Mouse (Mus musculus): Measurements from ENCODE around the gene Tnni3. TPM values are rescaled to one million over a fixed set of nuclear protein-coding genes. Genes with fewer than 3 reads are reported as not detected.
"Not testable (repeated sequence)": the region's sequence is repeated elsewhere in the genome, so short reads cannot be mapped to it uniquely, and the experiment has no call there.

Tnni3 gene
- polyA plus RNA-seq, 1 experiment = 13.3 TPM

DNA sequence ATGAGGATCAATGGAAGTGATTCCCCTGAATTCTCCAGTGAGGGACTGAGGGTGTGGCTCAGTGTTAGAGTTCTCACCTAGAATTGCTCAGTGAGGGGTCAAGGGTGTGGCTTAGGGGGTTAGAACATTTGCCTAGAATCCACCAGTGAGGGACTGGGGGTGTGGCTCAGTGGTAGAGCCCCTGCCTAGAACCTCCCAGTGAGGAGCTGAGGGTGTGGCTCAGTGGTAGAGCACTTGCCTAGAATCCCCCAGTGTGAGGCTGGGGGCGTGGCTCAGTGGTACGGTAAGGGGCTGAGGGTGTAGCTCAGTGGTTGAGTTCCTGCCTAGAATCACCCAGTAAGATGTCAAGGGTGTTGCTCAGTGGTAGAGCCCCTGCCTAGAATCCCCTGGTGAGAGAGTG, 15.0 kb upstream of the Tnni3 start:
- no peak for TF ChIP-seq CEBPB (IDR thresholded peaks at IDR 0.05; ENCODE audit: insufficient read depth, poor library complexity, severe bottlenecking)
- no peak for TF ChIP-seq POLR2A (IDR thresholded peaks at IDR 0.05; ENCODE audit: insufficient read length, low read depth)
- TF ChIP-seq USF1 (IDR thresholded peaks at IDR 0.05; ENCODE audit: low read depth) = no peak
- TF ChIP-seq POLR2AphosphoS2 (IDR thresholded peaks at IDR 0.05; ENCODE audit: insufficient read length, low read depth) = no peak
- no peak for TF ChIP-seq TCF12 (IDR thresholded peaks at IDR 0.05; ENCODE audit: insufficient read depth, poor library complexity, severe bottlenecking)
- no peak for TF ChIP-seq MAX (IDR thresholded peaks at IDR 0.05; ENCODE audit: low read depth)
- no peak for TF ChIP-seq MYOG (IDR thresholded peaks at IDR 0.05; ENCODE audit: control insufficient read depth in 1 of 3, insufficient read depth in 1 of 3, insufficient read length in 2 of 3, low read depth in 2 of 3)
- TF ChIP-seq TCF3 (IDR thresholded peaks at IDR 0.05; ENCODE audit: insufficient read length, low read depth) = no peak
- TF ChIP-seq SRF (IDR thresholded peaks at IDR 0.05; ENCODE audit: control insufficient read depth, insufficient read length, low read depth) = no peak
- no peak for TF ChIP-seq MYOD1 (IDR thresholded peaks at IDR 0.05; ENCODE audit: control insufficient read depth in 1 of 3, insufficient read length in 2 of 3, low read depth in 2 of 3)
- no peak for TF ChIP-seq REST (IDR thresholded peaks at IDR 0.05; ENCODE audit: insufficient read depth, insufficient read length)
- no peak for TF ChIP-seq E2F4 (IDR thresholded peaks at IDR 0.05; ENCODE audit: insufficient read depth)
- Histone ChIP-seq H3K79me2 (ENCODE audit: control insufficient read depth, insufficient read depth) (no peaks in the 10 kb centered on the region), H3K36me3 (ENCODE audit: control insufficient read depth, insufficient read depth) (no peaks in the 10 kb centered on the region), H3ac (ENCODE audit: control insufficient read depth, insufficient read length) (no peak overlapping the region), H3K27me3 (ENCODE audit: control insufficient read depth, insufficient read depth, insufficient read length) (peaks cover 10% of the 10 kb centered on the region), H3K4me3 (no peak overlapping the region), H3K4me2 (ENCODE audit: low read depth) (no peak overlapping the region)

DNA sequence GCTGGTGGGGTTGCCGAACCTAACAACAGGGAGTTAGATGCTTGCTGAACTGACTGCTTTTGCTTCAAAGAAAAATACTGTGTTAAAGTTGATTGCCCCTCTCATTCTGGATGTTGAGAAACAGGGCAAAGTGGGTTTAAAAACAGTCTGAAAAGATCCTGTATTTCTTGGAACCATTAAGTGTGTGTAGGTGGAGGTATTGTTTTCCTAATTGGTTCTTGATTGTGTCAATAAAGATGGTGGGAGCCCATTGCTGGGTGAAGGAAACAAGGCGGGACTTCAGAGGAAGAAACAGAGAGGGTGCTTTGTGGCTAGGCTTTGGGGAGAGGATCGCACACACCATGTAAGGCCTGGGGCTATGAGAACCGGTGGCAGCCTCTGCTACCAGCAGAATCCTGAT, 13.2 kb upstream of the Tnni3 start:
- no peaks in the 10 kb centered on the region for H3K36me3 ChIP-seq (ENCODE audit: control insufficient read depth, insufficient read depth)
- H3K4me2 ChIP-seq (ENCODE audit: low read depth) = no peak overlapping the region
- H3K79me2 ChIP-seq (ENCODE audit: control insufficient read depth, insufficient read depth) = no peaks in the 10 kb centered on the region
- TF ChIP-seq POLR2A (IDR thresholded peaks at IDR 0.05; ENCODE audit: insufficient read length, low read depth) (no peak), SRF (IDR thresholded peaks at IDR 0.05; ENCODE audit: control insufficient read depth, insufficient read length, low read depth) (no peak), USF1 (IDR thresholded peaks at IDR 0.05; ENCODE audit: low read depth) (no peak), CEBPB (IDR thresholded peaks at IDR 0.05; ENCODE audit: insufficient read depth, poor library complexity, severe bottlenecking) (no peak), E2F4 (IDR thresholded peaks at IDR 0.05; ENCODE audit: insufficient read depth) (no peak), REST (IDR thresholded peaks at IDR 0.05; ENCODE audit: insufficient read depth, insufficient read length) (no peak), TCF12 (IDR thresholded peaks at IDR 0.05; ENCODE audit: insufficient read depth, poor library complexity, severe bottlenecking) (no peak), MYOG (IDR thresholded peaks at IDR 0.05; ENCODE audit: control insufficient read depth in 1 of 3, insufficient read depth in 1 of 3, insufficient read length in 2 of 3, low read depth in 2 of 3) (no peak), TCF3 (IDR thresholded peaks at IDR 0.05; ENCODE audit: insufficient read length, low read depth) (no peak), MYOD1 (IDR thresholded peaks at IDR 0.05; ENCODE audit: control insufficient read depth in 1 of 3, insufficient read length in 2 of 3, low read depth in 2 of 3) (no peak), MAX (IDR thresholded peaks at IDR 0.05; ENCODE audit: low read depth) (no peak), POLR2AphosphoS2 (IDR thresholded peaks at IDR 0.05; ENCODE audit: insufficient read length, low read depth) (no peak)
- H3K27me3 ChIP-seq (ENCODE audit: control insufficient read depth, insufficient read depth, insufficient read length) = peaks cover under 1% of the 10 kb centered on the region
- no peak overlapping the region for H3ac ChIP-seq (ENCODE audit: control insufficient read depth, insufficient read length)
- H3K4me3 ChIP-seq = no peak overlapping the region

DNA sequence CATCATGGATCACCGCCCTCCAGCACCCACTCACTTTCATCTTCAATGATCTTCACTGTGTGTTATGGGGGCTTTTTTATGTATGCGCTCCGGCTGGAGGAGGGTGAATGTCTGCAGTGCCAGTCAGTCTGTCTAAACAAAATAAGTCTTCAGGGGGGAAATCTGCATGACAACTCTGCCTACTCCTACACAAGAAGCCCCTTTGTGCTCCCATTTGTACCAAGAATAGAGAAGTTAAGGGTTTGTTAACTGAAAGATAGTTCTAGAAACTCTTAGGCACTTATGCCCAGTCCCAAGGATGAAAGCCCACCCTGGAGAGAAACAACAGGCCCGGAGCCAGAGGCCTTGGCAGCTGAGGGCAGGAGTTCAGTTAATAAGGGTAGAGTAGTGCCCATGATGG, 12.3 kb upstream of the Tnni3 start:
- H3K27me3 ChIP-seq (ENCODE audit: control insufficient read depth, insufficient read depth, insufficient read length) = no peaks in the 10 kb centered on the region
- H3K36me3 ChIP-seq (ENCODE audit: control insufficient read depth, insufficient read depth) = no peaks in the 10 kb centered on the region
- TF ChIP-seq USF1 (IDR thresholded peaks at IDR 0.05; ENCODE audit: low read depth) = no peak
- H3K4me2 ChIP-seq (ENCODE audit: low read depth) = no peak overlapping the region
- no peak overlapping the region for H3K4me3 ChIP-seq
- H3ac ChIP-seq (ENCODE audit: control insufficient read depth, insufficient read length) = no peak overlapping the region
- H3K79me2 ChIP-seq (ENCODE audit: control insufficient read depth, insufficient read depth) = no peaks in the 10 kb centered on the region

DNA sequence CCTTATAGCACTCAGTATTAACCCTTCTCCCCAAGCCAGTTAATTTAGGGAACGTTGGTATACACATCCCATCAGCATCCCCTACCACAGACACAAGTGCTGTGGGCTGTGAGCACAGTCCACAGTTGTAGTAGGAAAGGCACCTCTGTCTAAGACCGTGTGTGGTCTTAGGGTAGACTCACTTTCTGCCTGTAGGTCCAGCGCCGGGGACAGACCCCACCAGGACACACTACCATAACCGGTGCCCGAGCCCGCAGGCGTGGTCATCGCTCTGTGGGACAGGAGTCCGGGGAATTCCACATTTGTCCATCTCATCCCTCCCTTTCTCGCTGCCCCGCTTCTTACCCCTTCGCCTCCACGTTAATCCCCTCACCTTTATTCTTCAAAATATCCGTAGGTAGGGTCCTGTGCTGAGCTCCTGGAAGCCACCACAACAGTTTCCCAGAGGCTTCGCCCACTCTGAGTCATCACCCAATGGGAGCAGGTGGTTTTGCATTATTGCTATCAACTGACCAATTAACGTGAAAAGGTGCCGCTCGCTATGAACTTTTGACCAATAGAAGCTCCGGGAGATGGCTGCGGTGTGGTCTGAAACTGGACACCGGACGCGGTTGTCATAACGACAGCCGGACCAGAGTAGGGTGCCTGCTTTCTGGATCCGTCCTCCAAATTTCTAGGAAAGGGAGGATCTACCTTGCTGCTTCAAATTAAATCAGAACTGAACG, 8.1 kb upstream of the Tnni3 start, which contains the start of gene Dnaaf3:
Gene Dnaaf3 (minus strand): TSS at position 449 of the 725 bp plus-strand sequence.
- Histone ChIP-seq H3K79me2 (ENCODE audit: control insufficient read depth, insufficient read depth) (no peaks in the 10 kb centered on the region), H3K4me2 (ENCODE audit: low read depth) (peak within 1 kb of the TSS; percentile 86), H3K36me3 (ENCODE audit: control insufficient read depth, insufficient read depth) (no peaks in the 10 kb centered on the region), H3K4me3 (peak within 1 kb of the TSS; percentile 20), H3ac (ENCODE audit: control insufficient read depth, insufficient read length) (no peak within 1 kb of the TSS), H3K27me3 (ENCODE audit: control insufficient read depth, insufficient read depth, insufficient read length) (no peaks in the 10 kb centered on the region)
- no peak for TF ChIP-seq MYOD1 (IDR thresholded peaks at IDR 0.05; ENCODE audit: control insufficient read depth in 1 of 3, insufficient read length in 2 of 3, low read depth in 2 of 3)
- TF ChIP-seq TCF3 (IDR thresholded peaks at IDR 0.05; ENCODE audit: insufficient read length, low read depth) = no peak
- TF ChIP-seq SRF (IDR thresholded peaks at IDR 0.05; ENCODE audit: control insufficient read depth, insufficient read length, low read depth) = no peak
- no peak for TF ChIP-seq USF1 (IDR thresholded peaks at IDR 0.05; ENCODE audit: low read depth)
- no peak for TF ChIP-seq REST (IDR thresholded peaks at IDR 0.05; ENCODE audit: insufficient read depth, insufficient read length)
- TF ChIP-seq POLR2A (IDR thresholded peaks at IDR 0.05; ENCODE audit: insufficient read length, low read depth) = no peak
- TF ChIP-seq MAX (IDR thresholded peaks at IDR 0.05; ENCODE audit: low read depth) = no peak
- no peak for TF ChIP-seq POLR2AphosphoS2 (IDR thresholded peaks at IDR 0.05; ENCODE audit: insufficient read length, low read depth)
- TF ChIP-seq E2F4 (IDR thresholded peaks at IDR 0.05; ENCODE audit: insufficient read depth) = no peak
- TF ChIP-seq CEBPB (IDR thresholded peaks at IDR 0.05; ENCODE audit: insufficient read depth, poor library complexity, severe bottlenecking) = no peak

DNA sequence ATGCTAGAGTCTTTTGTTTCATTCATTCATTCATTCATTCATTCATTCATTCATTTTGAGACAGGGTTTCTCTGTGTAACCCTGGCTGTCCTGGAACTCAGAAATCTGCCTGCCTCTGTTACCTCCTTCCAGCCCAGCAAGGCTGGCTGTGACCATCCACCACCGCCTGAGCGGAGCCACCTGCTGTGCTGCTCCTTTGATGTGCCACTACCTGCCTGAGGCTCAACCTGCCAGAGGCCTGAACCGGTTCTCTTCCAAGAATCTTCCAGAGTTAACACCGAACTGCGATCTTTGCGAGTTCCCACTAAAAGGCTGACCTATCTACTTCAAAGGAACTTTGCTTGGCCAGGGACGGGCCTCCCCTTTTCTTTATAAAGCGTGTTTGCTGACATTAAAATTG, 6.1 kb upstream of the Tnni3 start:
- not testable (repeated sequence) for H3K4me2 ChIP-seq (ENCODE audit: low read depth); H3K36me3 ChIP-seq (ENCODE audit: control insufficient read depth, insufficient read depth); H3K79me2 ChIP-seq (ENCODE audit: control insufficient read depth, insufficient read depth); H3K4me3 ChIP-seq; H3ac ChIP-seq (ENCODE audit: control insufficient read depth, insufficient read length); H3K27me3 ChIP-seq (ENCODE audit: control insufficient read depth, insufficient read depth, insufficient read length)

Measured in myocyte (in vitro differentiated cells).